Mouse (Mus musculus): Measurements from ENCODE around the gene Olfr484. TPM values are rescaled to one million over a fixed set of nuclear protein-coding genes. Genes with fewer than 3 reads are reported as not detected.

Olfr484 gene
- polyA plus RNA-seq, 1 experiment, result not detected

Other genes starting within 250 kb of the Olfr484 start
- not detected in 2 replicates for gene Olfr472, start 229.5 kb downstream of the Olfr484 start, polyA plus RNA-seq (2012; rRNA removed)
- not detected in 2 replicates for gene Olfr473, start 197.0 kb downstream of the Olfr484 start, polyA plus RNA-seq (2012; rRNA removed)
- not detected in 2 replicates for gene Olfr474, start 172.8 kb downstream of the Olfr484 start, polyA plus RNA-seq (2012; rRNA removed)
- gene Olfr476, start 162.6 kb downstream of the Olfr484 start, polyA plus RNA-seq (2012; rRNA removed), result not detected in 2 replicates
- not detected in 2 replicates for gene Olfr477, start 140.8 kb downstream of the Olfr484 start, polyA plus RNA-seq (2012; rRNA removed)
- not detected in 2 replicates for gene Olfr478, start 93.5 kb downstream of the Olfr484 start, polyA plus RNA-seq (2012; rRNA removed)
- gene Olfr479, start 76.8 kb downstream of the Olfr484 start, polyA plus RNA-seq (2012; rRNA removed), result not detected in 2 replicates
- not detected in 2 replicates for gene Olfr480, start 60.1 kb downstream of the Olfr484 start, polyA plus RNA-seq (2012; rRNA removed)
- gene Olfr481, start 47.6 kb downstream of the Olfr484 start, polyA plus RNA-seq (2012; rRNA removed), result not detected in 2 replicates
- gene Olfr482, start 29.9 kb downstream of the Olfr484 start, polyA plus RNA-seq (2012; rRNA removed), result 0.03 TPM in 1 of 2 replicates, not detected in the other
- gene Olfr483, start 26.6 kb downstream of the Olfr484 start, polyA plus RNA-seq (2012; rRNA removed), result not detected in 2 replicates
- not detected in 2 replicates for gene Olfr485, start 32.4 kb upstream of the Olfr484 start, polyA plus RNA-seq (2012; rRNA removed)
- gene Olfr486, start 45.3 kb upstream of the Olfr484 start, polyA plus RNA-seq (2012; rRNA removed), result not detected in 2 replicates
- gene Olfr487, start 87.2 kb upstream of the Olfr484 start, polyA plus RNA-seq (2012; rRNA removed), result not detected in 2 replicates
- gene Olfr488, start 130.9 kb upstream of the Olfr484 start, polyA plus RNA-seq (2012; rRNA removed), result not detected in 2 replicates
- not detected in 2 replicates for gene Olfr490, start 161.5 kb upstream of the Olfr484 start, polyA plus RNA-seq (2012; rRNA removed)
- gene Olfr491, start 186.0 kb upstream of the Olfr484 start, polyA plus RNA-seq (2012; rRNA removed), result not detected in 2 replicates
- gene Olfr492, start 196.2 kb upstream of the Olfr484 start, polyA plus RNA-seq (2012; rRNA removed), result not detected in 2 replicates
- gene Olfr493, start 219.5 kb upstream of the Olfr484 start, polyA plus RNA-seq (2012; rRNA removed), result not detected in 2 replicates
- gene Olfr494, start 237.9 kb upstream of the Olfr484 start, polyA plus RNA-seq (2012; rRNA removed), result not detected in 2 replicates